Mouse (Mus musculus) G1E (cell line): Measurements from ENCODE around the gene Ggt6.

Experiments
- CTCF ChIP-seq: IDR thresholded peaks from 2 replicates; pipeline ENCODE4 v1.5.1; 2012; ENCODE audit warnings: low read depth, low read length, inconsistent platforms, mixed read lengths
- GATA1 ChIP-seq: IDR thresholded peaks from 2 replicates; pipeline ENCODE4 v1.6.1; 2012; ENCODE audit warnings: borderline replicate concordance, low read length, inconsistent platforms, mixed read lengths

DNA sequence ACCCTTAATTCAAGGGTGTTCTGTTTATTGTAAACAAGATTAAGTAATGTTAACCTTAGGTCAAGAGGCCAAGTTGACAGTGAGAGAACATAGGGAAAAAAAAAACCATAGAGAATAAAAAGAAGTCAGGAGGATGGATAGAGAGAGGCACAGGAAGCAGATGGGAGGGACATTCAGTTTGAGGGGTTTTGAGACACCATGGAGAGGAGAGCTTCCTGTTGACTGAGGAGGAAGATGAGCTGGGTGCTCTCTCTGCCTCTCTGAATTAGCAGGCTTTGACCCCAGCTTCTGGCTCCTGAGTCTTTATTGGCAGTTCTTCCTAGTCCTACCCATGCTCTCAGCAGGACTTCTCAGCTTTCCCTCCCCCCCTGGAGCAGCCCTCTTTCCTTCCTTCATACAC is 10.1 kb upstream of the Ggt6 start:
- TF ChIP-seq GATA1 (no peak), CTCF (no peak)
